Mouse (Mus musculus): ENCODE results near the gene Muc3a. TPM values are rescaled to one million over a fixed set of nuclear protein-coding genes. Genes with fewer than 3 reads are reported as not detected.

Muc3a gene
- polyA plus RNA-seq, 1 experiment from 2014 or later = 0.26 TPM

DNA sequence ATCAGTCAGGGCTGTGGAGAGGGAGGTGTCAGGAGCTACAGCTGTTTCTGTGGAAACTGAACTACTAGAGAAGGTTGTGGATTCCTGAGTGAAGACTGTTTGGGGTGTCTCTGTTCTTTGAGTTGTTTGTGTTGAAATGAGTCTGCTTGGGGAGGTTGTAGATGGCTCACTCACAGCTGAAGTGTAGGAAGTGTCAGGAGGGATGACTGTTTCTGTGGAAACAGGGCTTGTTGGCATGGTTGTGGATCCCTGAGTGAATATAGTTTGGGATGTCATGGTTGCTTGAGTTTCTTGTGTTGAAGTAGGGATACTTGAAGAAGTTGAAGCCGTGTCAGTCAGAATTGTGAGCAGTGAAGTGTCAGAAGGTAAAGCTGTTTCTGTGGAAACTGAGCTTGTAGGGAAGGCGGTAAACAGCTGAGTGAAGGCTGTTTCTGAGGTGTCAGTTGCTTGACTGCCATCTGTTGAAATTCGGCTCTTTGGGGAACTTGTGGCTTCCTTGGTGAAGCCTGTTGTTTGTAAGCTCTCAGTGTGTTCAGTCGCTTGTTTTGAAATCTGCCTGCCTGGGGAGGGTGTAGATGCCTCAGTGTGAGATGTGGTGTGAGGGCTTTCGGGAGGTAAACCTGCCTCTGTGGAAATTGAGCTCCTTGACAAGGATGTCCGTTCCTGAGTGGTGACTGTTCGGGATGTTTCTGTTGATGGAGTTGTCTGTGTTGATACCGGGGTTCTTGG, 32.4 kb downstream of the Muc3a start:
- H3K4me3 ChIP-seq (ENCODE audit: low read length) = no peak overlapping the region
- no peak overlapping the region for H3K27ac ChIP-seq (ENCODE audit: low read length)
- no peaks in the 10 kb centered on the region for H3K4me1 ChIP-seq (ENCODE audit: control insufficient read depth, insufficient read depth, low read length)
- 64% methylated on average over 8 of the region's 8 CpGs for WGBS
- ATAC-seq (replicated peaks; ENCODE audit: extremely low read depth, insufficient read depth, low FRiP score) = no peak
- no peaks in the 10 kb centered on the region for H3K36me3 ChIP-seq (ENCODE audit: control insufficient read depth, insufficient read depth)
- H3K9me3 ChIP-seq (replicated peaks; ENCODE audit: control insufficient read depth, low read length) = 0 out of 2 replicates have a peak, but pooled peaks cover 3% of the 10 kb centered on the region
- peaks cover 8% of the 10 kb centered on the region; the same call in 1 of the 2 replicates for H3K27me3 ChIP-seq (ENCODE audit: control insufficient read depth, insufficient read depth, low read length)
- H3K9ac ChIP-seq (ENCODE audit: low read length) = no peak overlapping the region
- H3K4me2 ChIP-seq (ENCODE audit: low read depth, low read length) = no peak overlapping the region

DNA sequence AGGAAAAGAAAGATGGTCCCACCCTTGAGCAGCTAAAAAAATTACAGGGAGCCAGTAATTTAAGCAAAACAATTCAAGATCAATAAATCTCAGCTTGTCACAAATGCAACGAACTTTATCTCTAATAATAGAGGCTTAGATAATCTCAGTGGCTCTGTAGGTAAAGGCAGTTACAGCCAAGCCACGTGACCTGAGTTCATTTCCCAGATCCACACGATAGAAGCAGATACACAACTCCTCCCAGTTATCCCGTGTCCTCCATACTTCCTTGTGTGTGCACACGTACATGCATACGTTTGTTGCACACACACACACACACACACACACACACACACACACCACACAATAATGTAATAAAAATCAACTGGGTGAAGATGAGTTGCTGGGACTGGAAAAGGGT, 38.2 kb downstream of the Muc3a start:
- H3K9me3 ChIP-seq (replicated peaks; ENCODE audit: control insufficient read depth, low read length) = no peaks in the 10 kb centered on the region
- H3K4me1 ChIP-seq (ENCODE audit: control insufficient read depth, insufficient read depth, low read length) = no peaks in the 10 kb centered on the region
- no peak overlapping the region for H3K4me3 ChIP-seq (ENCODE audit: low read length)
- no peak overlapping the region for H3K4me2 ChIP-seq (ENCODE audit: low read depth, low read length)
- no peak overlapping the region for H3K27ac ChIP-seq (ENCODE audit: low read length)
- no peaks in the 10 kb centered on the region for H3K36me3 ChIP-seq (ENCODE audit: control insufficient read depth, insufficient read depth)
- H3K27me3 ChIP-seq (ENCODE audit: control insufficient read depth, insufficient read depth, low read length) = peaks cover 2% of the 10 kb centered on the region; the same call in 1 of the 2 replicates
- 69% methylated on average over 6 of the region's 6 CpGs for WGBS
- H3K9ac ChIP-seq (ENCODE audit: low read length) = no peak overlapping the region
- no peak for ATAC-seq (replicated peaks; ENCODE audit: extremely low read depth, insufficient read depth, low FRiP score)

- no peaks in the 10 kb centered on the region for H3K4me1 ChIP-seq (ENCODE audit: control insufficient read depth, insufficient read depth, low read length)
- H3K9me3 ChIP-seq (replicated peaks; ENCODE audit: control insufficient read depth, low read length) = no peaks in the 10 kb centered on the region
- no peak overlapping the region for H3K4me3 ChIP-seq (ENCODE audit: low read length)
- H3K27me3 ChIP-seq (ENCODE audit: control insufficient read depth, insufficient read depth, low read length) = 0 out of 2 replicates have a peak, but pooled peaks cover 2% of the 10 kb centered on the region
- H3K27ac ChIP-seq (ENCODE audit: low read length) = no peak overlapping the region
- 0% methylated on average over 1 of the region's 1 CpGs for WGBS
- no peak overlapping the region for H3K4me2 ChIP-seq (ENCODE audit: low read depth, low read length)
- no peak overlapping the region for H3K9ac ChIP-seq (ENCODE audit: low read length)
- H3K36me3 ChIP-seq (ENCODE audit: control insufficient read depth, insufficient read depth) = no peaks in the 10 kb centered on the region
- no peak for ATAC-seq (replicated peaks; ENCODE audit: extremely low read depth, insufficient read depth, low FRiP score)
Observed at GRCm38 (mm10) chr5:137172591-137172990, 39.6 kb downstream of the Muc3a start.

DNA sequence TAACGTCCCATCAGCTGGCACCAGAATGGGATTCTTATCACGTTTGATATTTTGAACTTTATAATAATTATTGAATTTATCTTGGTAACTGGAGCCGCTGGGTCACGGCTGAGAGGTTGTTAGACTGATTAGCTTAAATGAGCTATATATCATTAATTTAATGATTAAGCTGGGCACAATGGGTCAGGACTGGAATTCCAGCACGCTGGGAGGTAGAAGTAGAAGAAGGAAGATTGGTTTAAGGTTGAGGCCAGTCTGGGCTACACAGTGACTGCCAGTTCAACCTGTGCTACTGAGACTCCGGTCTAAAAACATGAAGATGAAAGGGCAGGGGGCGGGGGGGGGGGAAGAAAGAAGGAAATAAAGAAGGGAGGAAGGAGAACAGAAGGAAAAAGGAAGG, 40.7 kb downstream of the Muc3a start:
- WGBS = 64% methylated on average over 7 of the region's 7 CpGs

DNA sequence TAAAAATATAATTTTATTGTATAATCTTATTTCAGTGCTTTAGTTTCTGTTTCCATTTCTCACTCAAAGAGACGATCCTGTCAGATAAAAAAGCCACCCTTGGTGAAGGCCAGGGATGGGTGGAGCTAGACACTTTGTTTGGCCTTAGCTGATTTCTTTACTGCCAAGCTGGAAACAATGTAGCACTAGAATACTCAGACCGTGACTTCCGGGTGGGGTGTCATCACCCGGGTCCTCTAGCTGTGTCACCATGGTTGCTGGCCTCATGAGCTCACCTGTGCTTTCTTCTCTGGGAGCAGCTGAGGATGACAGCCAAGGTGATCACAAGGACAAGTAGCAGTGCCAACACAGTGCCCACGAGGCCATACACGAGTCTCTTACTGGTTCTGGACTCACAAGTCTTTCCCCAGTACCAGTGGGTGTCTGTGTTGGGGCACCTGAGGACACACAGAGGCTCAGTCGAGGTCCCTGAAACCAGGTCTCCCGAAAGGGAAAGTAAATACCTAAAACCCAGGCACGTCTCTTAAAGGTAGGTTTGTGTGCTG, 41.3 kb downstream of the Muc3a start:
- H3K9ac ChIP-seq (ENCODE audit: low read length) = no peak overlapping the region
- no peaks in the 10 kb centered on the region for H3K36me3 ChIP-seq (ENCODE audit: control insufficient read depth, insufficient read depth)
- no peaks in the 10 kb centered on the region for H3K4me1 ChIP-seq (ENCODE audit: control insufficient read depth, insufficient read depth, low read length)
- no peak overlapping the region for H3K4me2 ChIP-seq (ENCODE audit: low read depth, low read length)
- no peak overlapping the region for H3K27ac ChIP-seq (ENCODE audit: low read length)
- no peak overlapping the region for H3K4me3 ChIP-seq (ENCODE audit: low read length)
- H3K9me3 ChIP-seq (replicated peaks; ENCODE audit: control insufficient read depth, low read length) = no peaks in the 10 kb centered on the region
- WGBS = 70% methylated on average over 9 of the region's 9 CpGs
- no peak for ATAC-seq (replicated peaks; ENCODE audit: extremely low read depth, insufficient read depth, low FRiP score)
- 0 out of 2 replicates have a peak, but pooled peaks cover 2% of the 10 kb centered on the region for H3K27me3 ChIP-seq (ENCODE audit: control insufficient read depth, insufficient read depth, low read length)

More for the DNA sequence above, 40.7 kb downstream of the Muc3a start:
- H3K4me1 ChIP-seq (ENCODE audit: control insufficient read depth, insufficient read depth, low read length) = no peaks in the 10 kb centered on the region
- no peaks in the 10 kb centered on the region for H3K9me3 ChIP-seq (replicated peaks; ENCODE audit: control insufficient read depth, low read length)
- H3K4me3 ChIP-seq (ENCODE audit: low read length) = no peak overlapping the region
- no peak overlapping the region for H3K9ac ChIP-seq (ENCODE audit: low read length)
- H3K27me3 ChIP-seq (ENCODE audit: control insufficient read depth, insufficient read depth, low read length) = 0 out of 2 replicates have a peak, but pooled peaks cover 2% of the 10 kb centered on the region
- H3K4me2 ChIP-seq (ENCODE audit: low read depth, low read length) = no peak overlapping the region
- no peak for ATAC-seq (replicated peaks; ENCODE audit: extremely low read depth, insufficient read depth, low FRiP score)
- H3K27ac ChIP-seq (ENCODE audit: low read length) = no peak overlapping the region
- no peaks in the 10 kb centered on the region for H3K36me3 ChIP-seq (ENCODE audit: control insufficient read depth, insufficient read depth)

GRCm38 (mm10) chr5:137167539-137167938, 44.6 kb downstream of the Muc3a start:
- Histone ChIP-seq H3K9me3 (replicated peaks; ENCODE audit: control insufficient read depth, low read length) (no peaks in the 10 kb centered on the region), H3K4me2 (ENCODE audit: low read depth, low read length) (no peak overlapping the region), H3K4me1 (ENCODE audit: control insufficient read depth, insufficient read depth, low read length) (no peaks in the 10 kb centered on the region), H3K36me3 (ENCODE audit: control insufficient read depth, insufficient read depth) (no peaks in the 10 kb centered on the region), H3K9ac (ENCODE audit: low read length) (no peak overlapping the region), H3K27me3 (ENCODE audit: control insufficient read depth, insufficient read depth, low read length) (0 out of 2 replicates have a peak, but pooled peaks cover under 1% of the 10 kb centered on the region), H3K4me3 (ENCODE audit: low read length) (no peak overlapping the region), H3K27ac (ENCODE audit: low read length) (no peak overlapping the region)
- ATAC-seq (replicated peaks; ENCODE audit: extremely low read depth, insufficient read depth, low FRiP score) = no peak
- 58% methylated on average over 6 of the region's 6 CpGs for WGBS

DNA sequence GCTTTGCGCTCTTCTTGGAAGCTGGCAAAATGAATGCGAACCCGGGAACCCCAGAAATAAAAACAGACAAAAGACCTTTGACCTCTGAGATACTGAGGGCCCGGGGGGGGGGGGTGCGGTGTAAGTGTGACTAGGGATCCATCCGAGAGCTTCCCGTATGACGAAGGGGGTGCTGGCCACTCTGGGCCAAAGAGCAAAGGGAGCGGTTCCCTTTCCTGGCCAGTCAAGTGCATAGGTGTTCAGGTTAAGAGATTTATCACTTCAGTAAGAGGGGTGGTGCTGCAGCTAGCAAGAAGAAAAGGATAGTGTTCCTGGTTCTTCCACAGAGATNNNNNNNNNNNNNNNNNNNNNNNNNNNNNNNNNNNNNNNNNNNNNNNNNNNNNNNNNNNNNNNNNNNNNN, 46.2 kb downstream of the Muc3a start:
- Histone ChIP-seq H3K4me3 (ENCODE audit: low read length) (no peak overlapping the region), H3K36me3 (ENCODE audit: control insufficient read depth, insufficient read depth) (no peaks in the 10 kb centered on the region), H3K4me1 (ENCODE audit: control insufficient read depth, insufficient read depth, low read length) (no peaks in the 10 kb centered on the region), H3K9ac (ENCODE audit: low read length) (no peak overlapping the region), H3K27me3 (ENCODE audit: control insufficient read depth, insufficient read depth, low read length) (no peaks in the 10 kb centered on the region), H3K4me2 (ENCODE audit: low read depth, low read length) (no peak overlapping the region), H3K9me3 (replicated peaks; ENCODE audit: control insufficient read depth, low read length) (no peaks in the 10 kb centered on the region), H3K27ac (ENCODE audit: low read length) (no peak overlapping the region)
- 66% methylated on average over 9 of the region's 9 CpGs for WGBS
- no peak for ATAC-seq (replicated peaks; ENCODE audit: extremely low read depth, insufficient read depth, low FRiP score)

- no peak overlapping the region for H3K9ac ChIP-seq (ENCODE audit: low read length)
Observed at GRCm38 (mm10) chr5:137161853-137162252, 50.3 kb downstream of the Muc3a start.

GRCm38 (mm10) chr5:137159461-137159860, 52.7 kb downstream of the Muc3a start:
- WGBS = 30% methylated on average over 11 of the region's 11 CpGs
- Histone ChIP-seq H3K27ac (ENCODE audit: low read length) (no peak overlapping the region), H3K36me3 (ENCODE audit: control insufficient read depth, insufficient read depth) (no peaks in the 10 kb centered on the region), H3K4me2 (ENCODE audit: low read depth, low read length) (no peak overlapping the region), H3K9me3 (replicated peaks; ENCODE audit: control insufficient read depth, low read length) (peaks cover 11% of the 10 kb centered on the region), H3K4me1 (ENCODE audit: control insufficient read depth, insufficient read depth, low read length) (no peaks in the 10 kb centered on the region), H3K9ac (ENCODE audit: low read length) (no peak overlapping the region), H3K27me3 (ENCODE audit: control insufficient read depth, insufficient read depth, low read length) (no peaks in the 10 kb centered on the region), H3K4me3 (ENCODE audit: low read length) (no peak overlapping the region)
- ATAC-seq (replicated peaks; ENCODE audit: extremely low read depth, insufficient read depth, low FRiP score) = no peak

More at GRCm38 (mm10) chr5:137161853-137162252, 50.3 kb downstream of the Muc3a start:
- no peak overlapping the region for H3K4me2 ChIP-seq (ENCODE audit: low read depth, low read length)
- no peak overlapping the region for H3K27ac ChIP-seq (ENCODE audit: low read length)
- WGBS = 61% methylated on average over 4 of the region's 4 CpGs
- H3K36me3 ChIP-seq (ENCODE audit: control insufficient read depth, insufficient read depth) = no peaks in the 10 kb centered on the region
- no peak for ATAC-seq (replicated peaks; ENCODE audit: extremely low read depth, insufficient read depth, low FRiP score)
- no peak overlapping the region for H3K4me3 ChIP-seq (ENCODE audit: low read length)
- H3K9me3 ChIP-seq (replicated peaks; ENCODE audit: control insufficient read depth, low read length) = peaks cover 2% of the 10 kb centered on the region
- no peaks in the 10 kb centered on the region for H3K27me3 ChIP-seq (ENCODE audit: control insufficient read depth, insufficient read depth, low read length)
- H3K4me1 ChIP-seq (ENCODE audit: control insufficient read depth, insufficient read depth, low read length) = no peaks in the 10 kb centered on the region

All from heart, embryonic 16.5 days (tissue).